Mouse (Mus musculus): Measurements from ENCODE around the gene Neu1. TPM values are rescaled to one million over a fixed set of nuclear protein-coding genes. Genes with fewer than 3 reads are reported as not detected.

Gene Neu1
- 66.7 and 66.9 TPM in 2 replicates for total RNA-seq (2017)

GRCm38 (mm10) chr17:34931061-34931734 is at the start of gene Neu1:
Gene Neu1, plus strand, starts transcription at chr17:34931253.
- ATAC-seq (ENCODE audit: extremely low read depth, insufficient number of reproducible peaks, low FRiP score, poor library complexity, severe bottlenecking): peak; percentile 92

- ATAC-seq (ENCODE audit: extremely low read depth, insufficient number of reproducible peaks, low FRiP score, poor library complexity, severe bottlenecking): no peak
These were observed 49.3 kb upstream of the Neu1 start, which contains the start of gene Gm20547 for GRCm38 (mm10) chr17:34881683-34882310. Gene Gm20547, minus strand, starts transcription at chr17:34882042.

GRCm38 (mm10) chr17:34883332-34883731 is 47.7 kb upstream of the Neu1 start:
- ATAC-seq (ENCODE audit: extremely low read depth, insufficient number of reproducible peaks, low FRiP score, poor library complexity, severe bottlenecking): no peak

- no peak for ATAC-seq (ENCODE audit: extremely low read depth, insufficient number of reproducible peaks, low FRiP score, poor library complexity, severe bottlenecking)
These were observed 46.3 kb upstream of the Neu1 start for GRCm38 (mm10) chr17:34884704-34885103.

- no peak for ATAC-seq (ENCODE audit: extremely low read depth, insufficient number of reproducible peaks, low FRiP score, poor library complexity, severe bottlenecking)
These were observed 45.4 kb upstream of the Neu1 start for GRCm38 (mm10) chr17:34885615-34886014.

GRCm38 (mm10) chr17:34887942-34888341 is 43.1 kb upstream of the Neu1 start:
- no peak for ATAC-seq (ENCODE audit: extremely low read depth, insufficient number of reproducible peaks, low FRiP score, poor library complexity, severe bottlenecking)

GRCm38 (mm10) chr17:34890074-34890743 is 40.8 kb upstream of the Neu1 start:
- ATAC-seq (ENCODE audit: extremely low read depth, insufficient number of reproducible peaks, low FRiP score, poor library complexity, severe bottlenecking): no peak

- no peak for ATAC-seq (ENCODE audit: extremely low read depth, insufficient number of reproducible peaks, low FRiP score, poor library complexity, severe bottlenecking)
These were observed 39.7 kb upstream of the Neu1 start for GRCm38 (mm10) chr17:34891377-34891776.

- ATAC-seq (ENCODE audit: extremely low read depth, insufficient number of reproducible peaks, low FRiP score, poor library complexity, severe bottlenecking): no peak
These were observed 37.8 kb upstream of the Neu1 start for GRCm38 (mm10) chr17:34893072-34893824.

- peak; percentile 67 for ATAC-seq (ENCODE audit: extremely low read depth, insufficient number of reproducible peaks, low FRiP score, poor library complexity, severe bottlenecking)
These were observed 36.9 kb upstream of the Neu1 start for GRCm38 (mm10) chr17:34894074-34894597.

GRCm38 (mm10) chr17:34894801-34895530 is 36.1 kb upstream of the Neu1 start:
- no peak for ATAC-seq (ENCODE audit: extremely low read depth, insufficient number of reproducible peaks, low FRiP score, poor library complexity, severe bottlenecking)

GRCm38 (mm10) chr17:34895724-34896123 is 35.3 kb upstream of the Neu1 start:
- no peak for ATAC-seq (ENCODE audit: extremely low read depth, insufficient number of reproducible peaks, low FRiP score, poor library complexity, severe bottlenecking)

- ATAC-seq (ENCODE audit: extremely low read depth, insufficient number of reproducible peaks, low FRiP score, poor library complexity, severe bottlenecking): no peak
These were observed 34.7 kb upstream of the Neu1 start for GRCm38 (mm10) chr17:34896366-34896765.

- ATAC-seq (ENCODE audit: extremely low read depth, insufficient number of reproducible peaks, low FRiP score, poor library complexity, severe bottlenecking): no peak
These were observed 33.5 kb upstream of the Neu1 start for GRCm38 (mm10) chr17:34897373-34898159.

GRCm38 (mm10) chr17:34898160-34898586 is 32.9 kb upstream of the Neu1 start, which contains the start of the genes C2 and Ehmt2:
Gene C2, minus strand, starts transcription at chr17:34898265.
Gene Ehmt2, plus strand, starts transcription at chr17:34898469.
- ATAC-seq (ENCODE audit: extremely low read depth, insufficient number of reproducible peaks, low FRiP score, poor library complexity, severe bottlenecking): no peak

- ATAC-seq (ENCODE audit: extremely low read depth, insufficient number of reproducible peaks, low FRiP score, poor library complexity, severe bottlenecking): no peak
These were observed 32.4 kb upstream of the Neu1 start for GRCm38 (mm10) chr17:34898706-34899052.

GRCm38 (mm10) chr17:34899053-34899889 is 31.8 kb upstream of the Neu1 start:
- ATAC-seq (ENCODE audit: extremely low read depth, insufficient number of reproducible peaks, low FRiP score, poor library complexity, severe bottlenecking): no peak
